Mouse (Mus musculus) urinary bladder, postnatal 14 days (tissue): Measurements from ENCODE around the gene Usp8.

Source experiments
- DNase-seq: peaks from one replicate; pipeline ENCODE4 v3.0.0; 2021; ENCODE audit warnings: low spot score

Gene Usp8

DNA sequence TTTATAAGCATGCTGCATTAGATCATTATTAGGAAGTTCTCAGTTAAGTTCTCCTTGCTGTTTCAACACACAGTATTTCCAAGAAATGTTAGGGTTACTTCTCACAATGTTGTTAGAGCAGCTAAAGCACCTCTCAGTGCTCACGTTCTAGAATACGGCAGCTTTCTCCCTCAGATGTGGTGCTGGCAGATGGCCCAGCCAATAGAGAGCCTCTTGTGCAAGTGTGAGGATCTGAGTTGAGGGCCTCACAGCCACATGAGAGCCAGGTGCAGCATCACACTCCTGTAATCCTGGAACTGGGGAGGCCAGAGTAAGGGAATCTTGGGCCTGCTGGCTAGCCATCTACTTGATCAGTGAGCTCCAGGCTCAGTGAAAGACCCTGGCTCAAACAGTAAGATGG, 33.2 kb downstream of the Usp8 start:
- DNase-seq: no peak

DNA sequence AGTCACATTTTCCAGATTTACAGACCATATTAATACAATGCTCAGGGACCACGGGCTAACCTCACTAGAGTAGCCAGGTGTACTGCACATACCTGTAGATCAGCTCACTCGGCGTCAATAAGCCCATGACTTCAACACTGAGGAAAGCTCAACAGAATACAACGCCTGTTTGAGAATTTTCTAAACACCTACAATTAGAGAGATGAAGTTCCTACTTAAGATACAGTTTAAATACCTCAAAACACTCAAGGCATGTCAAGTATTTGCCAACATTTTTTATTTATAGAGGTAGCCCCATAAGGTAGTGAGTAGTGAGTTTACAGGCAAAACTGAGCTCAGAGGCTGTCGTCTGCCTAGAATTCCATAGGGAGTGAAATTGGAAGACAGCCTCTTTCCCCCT, 36.3 kb downstream of the Usp8 start:
- DNase-seq: no peak

DNA sequence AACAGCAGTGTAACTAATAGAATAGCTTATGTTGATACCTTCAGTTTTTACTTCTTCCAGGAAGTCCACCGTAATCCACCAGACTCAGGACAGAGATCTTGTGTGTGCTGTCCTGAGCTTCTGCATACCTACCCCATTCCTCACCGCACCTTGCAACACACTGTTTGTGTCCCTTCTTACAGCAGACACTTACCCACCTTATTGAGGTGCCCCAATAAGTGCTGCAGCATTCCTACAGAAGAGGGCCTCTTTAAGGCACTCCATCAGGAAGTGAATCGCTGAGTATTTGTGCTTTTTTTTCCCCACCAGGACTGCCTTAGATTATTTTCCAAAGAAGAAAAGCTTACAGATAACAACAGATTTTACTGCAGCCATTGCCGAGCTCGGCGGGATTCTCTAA, 48.5 kb downstream of the Usp8 start:
- DNase-seq: no peak

DNA sequence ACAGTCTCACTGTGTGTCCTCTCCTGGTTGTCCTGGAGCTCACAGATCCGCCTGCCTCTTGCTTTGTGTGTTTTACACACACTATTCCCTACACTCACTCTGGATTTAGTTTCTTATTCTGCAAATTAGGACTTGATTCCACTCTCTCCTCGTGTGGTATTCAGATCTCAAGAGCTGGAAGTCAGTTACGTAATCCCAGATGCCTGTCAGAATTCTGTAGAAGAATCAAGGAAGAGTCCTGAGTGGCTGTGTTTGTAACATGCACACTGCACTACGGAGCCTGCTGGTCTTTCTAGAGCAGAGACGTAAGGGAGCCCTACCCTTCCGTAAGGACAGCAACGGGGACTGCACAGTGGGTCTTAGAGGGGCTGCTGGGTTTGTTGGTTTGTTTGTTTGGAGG, 52.2 kb downstream of the Usp8 start:
- DNase-seq: no peak

DNA sequence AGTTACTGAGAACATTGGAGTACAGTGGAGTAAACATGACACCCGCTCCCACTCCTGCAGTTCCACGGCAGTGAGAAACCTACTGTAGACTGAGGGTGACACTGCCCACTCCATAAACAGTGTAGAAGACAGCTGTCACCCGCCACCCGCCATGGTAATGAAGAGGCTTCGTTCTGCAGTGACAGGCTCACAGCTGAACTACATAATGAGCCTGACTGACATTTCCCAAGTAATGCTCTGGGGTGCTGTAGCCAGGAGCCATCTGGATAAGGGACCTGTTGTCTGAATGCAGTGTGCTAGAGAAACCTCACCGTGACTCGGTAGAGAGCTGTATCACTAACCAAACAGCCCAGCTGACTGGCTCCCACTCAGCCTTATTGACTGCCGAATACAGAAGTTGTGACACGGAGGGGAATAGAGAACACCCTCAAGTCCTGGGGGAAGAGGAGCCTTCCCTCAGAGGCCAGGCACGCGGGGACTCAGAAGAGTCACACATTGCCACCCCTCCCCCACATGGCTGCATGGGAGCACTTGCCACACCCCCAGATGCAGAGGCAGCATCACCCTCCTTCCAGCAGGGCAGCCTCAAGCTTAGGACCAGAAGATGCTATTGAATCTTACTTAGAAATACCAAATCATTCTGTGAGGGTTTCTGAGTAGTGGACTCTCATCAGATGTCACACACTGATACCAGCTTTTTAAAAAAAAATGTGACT, 58.9 kb downstream of the Usp8 start:
- DNase-seq: no peak

DNA sequence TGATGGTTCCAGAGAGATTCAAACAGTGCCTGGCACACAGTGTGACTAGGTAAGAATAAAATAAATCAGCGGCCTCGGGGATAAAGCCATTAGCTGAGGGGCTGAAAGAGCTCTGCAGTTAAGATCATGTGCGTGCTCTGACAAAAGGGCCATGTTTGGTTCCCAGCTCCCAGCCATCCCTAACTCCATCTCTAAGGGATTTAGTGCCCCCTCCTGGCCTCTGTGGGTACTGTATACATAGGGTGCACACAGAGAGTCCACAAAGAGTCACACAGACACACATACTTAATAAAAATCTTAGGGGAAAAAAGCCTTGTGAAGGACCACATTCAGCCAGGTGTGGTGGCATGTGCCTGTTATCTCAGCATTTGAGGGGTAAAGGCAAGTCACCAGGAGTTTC, 60.5 kb downstream of the Usp8 start:
- DNase-seq: no peak

DNA sequence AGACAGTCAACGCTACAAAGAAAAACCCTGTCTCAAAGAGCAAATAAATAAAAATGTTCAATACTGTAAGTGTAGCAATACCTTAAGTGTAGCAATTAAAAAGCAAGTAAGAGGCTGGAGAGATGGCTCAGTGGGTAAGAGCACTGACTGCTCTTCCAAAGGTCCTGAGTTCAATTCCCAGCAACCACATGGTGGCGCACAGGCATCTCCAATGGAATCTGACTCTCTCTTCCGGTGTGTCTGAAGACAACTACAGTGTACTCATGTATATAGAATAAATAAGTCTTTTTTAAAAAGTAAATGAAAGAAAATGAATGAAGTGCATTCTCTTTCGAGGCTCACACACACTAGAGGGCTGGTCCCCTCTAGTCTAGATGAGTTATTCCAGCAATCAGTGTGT, 61.1 kb downstream of the Usp8 start:
- DNase-seq: no peak

DNA sequence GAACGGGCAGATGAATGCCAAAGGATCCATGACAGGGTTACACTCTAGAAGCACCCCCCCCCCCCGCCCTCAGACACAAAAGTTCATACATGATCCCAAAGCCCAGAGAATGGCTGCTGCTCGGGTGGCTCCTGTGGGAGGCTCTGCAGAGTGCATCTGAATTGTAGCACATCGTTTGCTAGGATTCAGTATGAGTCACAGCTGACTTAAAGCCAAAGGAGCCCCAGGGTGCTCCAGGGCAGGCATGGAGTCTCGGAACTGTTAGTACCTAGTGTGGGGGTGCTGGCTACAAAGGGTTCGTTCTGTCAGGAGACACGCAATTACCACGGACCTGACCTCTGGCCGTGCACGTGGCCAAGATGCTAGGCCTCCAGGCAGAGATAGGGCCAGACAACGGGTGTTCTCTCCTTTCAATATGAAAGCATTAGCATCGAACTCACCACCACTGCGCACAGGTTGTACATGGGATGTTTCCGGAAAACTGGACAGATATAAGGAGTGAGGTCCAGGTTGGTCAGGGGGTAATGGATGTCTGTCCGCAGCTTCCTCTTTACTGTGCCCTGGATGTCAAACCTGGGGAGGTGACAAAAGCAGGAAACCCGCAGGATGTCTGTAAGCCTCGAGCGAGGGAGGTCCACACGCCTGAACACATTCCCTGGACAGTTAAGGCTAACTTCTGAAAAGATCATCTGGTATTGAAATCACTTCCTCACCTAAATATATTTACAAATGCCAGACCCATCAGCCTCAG, 62.5 kb downstream of the Usp8 start:
- DNase-seq: peak; percentile 3

DNA sequence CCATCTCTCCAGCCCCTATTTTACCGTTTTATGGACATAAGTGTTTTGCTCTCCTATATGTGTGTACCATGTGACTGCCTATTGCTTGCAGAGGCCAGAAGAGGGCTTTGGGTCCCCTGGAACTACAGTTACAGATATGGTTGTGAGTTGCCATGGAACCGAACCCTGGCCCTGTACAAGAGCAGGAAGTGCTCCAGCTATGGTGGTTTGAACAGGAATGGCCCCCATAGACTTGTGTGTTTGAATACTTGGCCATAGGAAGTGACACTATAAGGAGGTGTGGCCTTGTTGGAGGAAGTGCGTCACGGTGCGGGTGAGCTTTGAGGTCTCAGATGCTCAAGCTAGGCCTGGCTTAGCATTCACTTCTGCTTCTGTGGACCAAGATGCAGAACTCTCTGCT, 65.1 kb downstream of the Usp8 start:
- no peak for DNase-seq

DNA sequence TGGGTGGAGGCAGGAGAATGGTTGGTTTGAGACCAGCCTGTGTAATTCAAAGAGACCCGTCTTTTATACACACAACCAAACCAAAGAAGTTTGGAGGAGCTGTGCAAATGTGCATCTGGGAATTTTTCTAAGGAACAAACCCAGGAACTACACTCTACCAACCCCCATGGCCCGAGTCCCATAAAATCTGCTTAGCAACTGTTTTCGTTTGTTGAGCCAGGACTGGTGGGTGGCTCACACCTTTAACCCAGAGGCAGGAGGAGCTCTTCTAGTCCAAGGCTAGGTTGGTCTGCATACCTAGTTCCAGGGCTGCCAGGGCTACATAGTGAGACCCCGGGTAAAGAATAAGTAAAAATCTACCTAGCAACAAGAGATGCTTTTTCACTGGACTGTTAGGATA, 68.8 kb downstream of the Usp8 start:
- no peak for DNase-seq

DNA sequence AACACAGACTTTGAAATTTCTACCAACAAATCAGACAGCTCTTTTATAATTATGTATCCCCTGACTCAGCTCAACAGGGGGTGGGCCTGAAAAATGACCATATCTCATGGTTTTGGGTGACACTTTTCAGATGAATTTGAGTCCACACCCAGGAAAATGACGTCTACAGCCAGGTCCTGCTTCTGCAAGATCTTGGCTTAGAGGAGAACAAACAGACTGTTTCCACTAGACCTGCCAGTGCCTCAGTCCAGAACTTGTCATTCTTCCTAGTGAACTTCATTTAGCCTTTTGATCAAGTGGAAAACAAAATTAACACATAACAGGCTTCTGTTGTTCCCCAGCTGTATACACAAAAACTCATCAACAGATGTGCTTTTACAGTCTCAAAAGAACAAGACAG, 69.3 kb downstream of the Usp8 start:
- DNase-seq: no peak

DNA sequence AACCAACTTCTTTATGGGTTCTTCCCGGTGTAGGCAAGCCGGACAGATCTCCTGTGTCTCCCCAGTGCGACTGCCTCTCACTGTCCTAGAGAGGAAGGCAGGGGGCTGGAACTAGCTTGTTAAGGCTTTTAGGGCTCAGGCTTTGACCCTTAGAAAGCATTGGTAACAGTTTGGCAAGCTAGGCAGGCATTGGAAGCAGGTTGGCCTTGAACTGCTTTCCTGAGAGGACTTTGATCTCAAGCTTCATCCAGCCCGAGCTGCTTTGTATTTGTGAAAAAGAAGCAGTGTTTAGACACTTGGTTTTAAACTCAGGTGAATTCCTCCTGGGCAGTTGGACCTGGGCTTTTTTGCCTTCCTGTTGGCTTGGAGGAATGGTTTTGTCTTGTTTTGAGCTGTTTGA, 71.7 kb downstream of the Usp8 start:
- DNase-seq: no peak

DNA sequence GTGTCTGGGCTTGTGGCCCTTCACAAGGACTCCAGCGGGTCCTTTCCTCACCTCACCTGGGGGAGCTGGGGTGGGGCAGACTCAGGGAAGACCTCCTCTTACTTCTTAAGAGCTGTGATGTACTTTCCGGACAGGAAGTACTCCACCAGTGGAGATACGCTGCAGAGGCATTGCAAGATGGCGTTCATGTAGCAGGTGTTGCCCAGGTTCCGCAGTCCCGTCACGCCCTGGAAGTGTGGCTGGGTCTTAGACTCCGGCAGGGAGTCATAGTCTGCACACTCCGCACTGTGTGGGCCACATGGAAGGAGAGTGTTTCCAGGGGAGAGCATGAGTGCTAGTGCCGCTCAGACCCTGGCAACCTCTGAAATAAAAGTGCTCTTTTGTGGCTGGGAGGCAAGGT, 73.2 kb downstream of the Usp8 start:
- no peak for DNase-seq

DNA sequence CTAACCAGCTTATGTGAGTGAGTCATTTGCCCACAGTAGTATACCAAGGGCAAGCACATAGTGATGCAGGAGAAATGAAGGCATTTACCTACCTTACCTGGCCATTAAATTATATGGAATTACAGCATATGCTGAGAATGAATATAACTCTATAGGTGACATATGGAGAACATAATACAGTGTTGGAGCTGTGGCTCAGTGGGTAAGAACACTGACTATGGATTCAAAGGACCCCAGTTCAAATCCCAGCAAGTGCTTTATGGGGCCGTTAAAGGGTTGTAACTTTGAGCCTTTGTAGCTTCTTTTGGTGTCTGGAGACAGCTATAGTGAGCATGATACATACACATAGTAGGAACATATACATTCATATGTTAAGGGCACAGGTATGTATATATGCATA, 74.3 kb downstream of the Usp8 start:
- no peak for DNase-seq

DNA sequence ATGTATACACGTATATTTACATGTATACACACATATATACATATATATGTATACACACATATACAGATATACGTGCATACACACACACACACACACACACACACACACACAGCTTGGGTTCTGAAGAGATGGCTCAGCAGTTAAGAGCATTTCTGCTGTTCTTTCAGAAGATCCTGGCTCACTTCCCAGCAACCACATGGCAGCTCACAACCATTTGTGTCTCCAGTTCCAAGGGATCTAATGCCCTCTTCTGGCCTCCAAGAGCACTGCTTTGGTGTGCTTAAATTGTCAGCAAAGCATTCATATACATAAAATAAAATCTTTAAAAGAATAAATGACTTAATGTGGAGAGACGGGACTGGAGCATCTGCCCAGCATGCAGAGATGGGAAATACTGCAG, 75.3 kb downstream of the Usp8 start:
- peak; percentile 70 for DNase-seq

DNA sequence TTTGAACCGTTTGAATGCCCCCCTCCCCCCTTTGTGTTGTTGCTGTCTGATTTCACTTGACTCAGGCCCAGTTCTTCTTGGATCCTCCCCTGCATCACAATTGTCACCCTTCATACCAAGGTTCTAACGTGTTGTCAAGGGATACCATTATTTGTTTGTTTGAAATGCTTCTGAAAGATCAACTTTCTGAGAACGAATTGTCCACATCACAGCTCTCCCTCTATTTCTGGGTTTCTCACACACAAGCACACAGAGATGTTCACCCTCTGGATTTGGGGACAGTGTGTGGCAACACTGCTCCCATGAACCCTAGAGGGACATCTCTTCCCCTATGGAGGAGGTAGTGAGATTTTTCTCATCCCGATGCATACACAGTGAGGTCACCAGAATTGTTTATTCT, 76.2 kb downstream of the Usp8 start, which contains the start of gene Usp50:
Usp50 (minus strand) TSS at position 101 of the 400 bp plus-strand sequence.
- DNase-seq: no peak

DNA sequence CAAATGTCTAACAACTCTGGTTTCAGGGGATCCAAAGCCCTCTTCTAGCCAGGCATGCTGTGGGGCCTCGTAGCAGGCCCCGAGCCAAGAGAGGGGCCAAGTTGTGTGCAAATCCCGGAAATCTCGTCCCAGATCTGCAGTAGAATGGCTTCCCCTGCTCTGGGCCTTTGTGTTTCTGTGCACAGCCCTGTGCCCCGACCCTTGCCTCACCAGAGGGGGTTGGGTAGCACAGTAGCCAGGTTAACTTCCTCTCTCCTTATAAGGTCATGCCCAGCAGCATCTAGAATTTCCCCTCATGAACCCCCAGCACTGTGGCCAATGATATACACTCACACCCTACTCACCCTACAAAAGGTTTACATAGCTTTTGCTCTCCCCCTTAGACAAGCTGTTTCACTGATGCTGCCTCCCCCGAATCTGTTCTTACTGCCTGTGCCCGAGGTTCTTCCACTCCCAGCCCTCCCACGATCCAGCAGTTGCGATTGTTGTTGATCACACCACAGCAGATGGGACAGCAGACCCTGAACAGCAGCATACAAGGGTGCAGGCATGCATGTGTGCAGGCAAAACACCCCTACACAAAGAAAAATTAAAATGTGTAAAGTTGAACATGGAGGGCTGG, 80.7 kb downstream of the Usp8 start:
- DNase-seq: no peak

DNA sequence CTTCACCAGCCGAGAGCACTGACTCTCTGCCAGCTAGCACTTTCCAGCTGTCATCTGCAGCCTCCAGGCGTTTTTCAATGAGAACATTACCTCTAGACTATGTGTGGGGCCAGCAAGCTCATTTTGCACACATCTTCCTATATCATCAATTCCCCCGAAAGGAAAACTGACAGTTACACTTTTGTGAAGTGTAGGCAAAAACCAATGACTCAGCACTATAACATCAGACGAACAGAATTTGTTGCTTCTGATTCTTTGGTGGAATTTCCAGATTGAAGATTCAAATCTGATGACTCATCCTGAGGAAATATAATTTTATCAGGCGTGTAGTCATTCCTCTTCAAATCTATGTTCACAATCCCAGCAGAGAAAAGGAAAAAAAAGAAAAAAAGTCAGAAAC, 85.5 kb downstream of the Usp8 start:
- DNase-seq: no peak

DNA sequence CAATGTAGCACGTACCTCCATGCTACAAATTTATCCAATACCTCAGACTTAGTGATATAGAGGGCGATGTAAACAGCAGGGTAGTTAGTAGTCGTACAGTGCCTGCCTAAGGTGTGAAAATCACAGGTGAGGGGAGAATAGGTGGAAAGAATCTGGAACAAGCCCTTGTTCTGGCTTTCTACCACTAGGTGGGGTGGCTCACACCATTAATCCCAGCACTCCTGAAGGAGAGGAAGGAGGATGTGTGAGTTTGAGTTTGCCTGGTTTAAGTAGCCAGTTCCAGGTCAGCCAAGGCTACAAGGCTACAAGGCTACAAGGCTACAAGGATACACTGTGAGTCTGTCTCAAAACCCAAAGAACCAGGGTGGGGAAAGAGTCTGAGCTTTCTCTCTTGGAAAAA, 88.6 kb downstream of the Usp8 start:
- DNase-seq: no peak

DNA sequence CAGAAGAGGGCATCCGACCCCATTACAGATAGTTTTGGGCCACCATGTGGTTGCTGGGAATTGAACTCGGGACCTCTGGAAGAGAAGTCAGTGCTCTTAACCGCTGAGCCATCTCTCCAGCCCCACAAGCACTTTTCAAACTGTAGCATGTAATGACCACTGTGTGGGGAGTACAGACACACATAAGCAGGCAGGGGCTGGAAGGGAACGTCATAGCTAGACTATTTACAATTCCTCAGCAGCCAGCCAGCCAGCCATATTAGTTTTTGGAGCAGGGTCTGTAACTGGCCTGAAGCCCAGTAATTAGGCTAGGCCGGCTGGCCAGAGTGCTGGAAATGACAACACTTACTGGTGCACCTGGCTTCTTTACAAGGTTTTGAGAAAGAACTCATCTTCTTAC, 91.3 kb downstream of the Usp8 start:
- no peak for DNase-seq

DNA sequence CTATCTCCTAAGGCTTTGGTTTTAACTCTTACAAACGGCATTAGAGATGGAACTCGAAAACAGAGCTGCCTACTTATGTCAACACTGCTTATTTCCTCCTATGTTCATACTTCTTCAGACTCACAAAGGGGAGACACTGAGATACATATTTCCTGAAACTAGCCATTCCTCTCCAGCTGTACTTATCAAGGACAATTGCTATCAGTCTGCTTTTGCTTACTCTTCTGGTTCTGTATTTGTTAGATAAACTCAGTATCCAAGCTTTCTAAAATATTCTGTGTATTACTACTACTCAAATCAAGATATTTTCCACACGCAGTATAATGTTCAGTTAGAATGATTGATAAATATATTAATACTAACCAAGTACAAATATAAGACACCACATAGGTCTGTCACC, 94.9 kb downstream of the Usp8 start:
- DNase-seq: no peak
